Mouse (Mus musculus): ENCODE results near the gene Hk1.

- TF ChIP-seq CTCF (IDR thresholded peaks at IDR 0.05; ENCODE audit: control insufficient read depth, insufficient read depth, insufficient read length): no peak
- no peak for TF ChIP-seq FOSL1 (IDR thresholded peaks at IDR 0.05; ENCODE audit: insufficient read depth, low read length, poor library complexity, severe bottlenecking)
- TF ChIP-seq USF1 (IDR thresholded peaks at IDR 0.05; ENCODE audit: low read depth): no peak
- no peak for TF ChIP-seq CEBPB (IDR thresholded peaks at IDR 0.05; ENCODE audit: low read depth)
- TF ChIP-seq MYOG (IDR thresholded peaks at IDR 0.05; ENCODE audit: control insufficient read depth, extremely low read depth, insufficient read length): no peak
Observed at GRCm38 (mm10) chr10:62326818-62327571, 52.7 kb downstream of the Hk1 start.

Data from C2C12 (cell line).